Mouse (Mus musculus): ENCODE measurements around the gene S100a3. TPM values are rescaled to one million over a fixed set of nuclear protein-coding genes. Genes with fewer than 3 reads are reported as not detected.

The S100a3 gene
- 1.4 and 5.3 TPM in 2 replicates for total RNA-seq (2014; rRNA removed)
- polyA plus RNA-seq (2015; fragmentation: Nextera tagmentation; extraction: Ambion mirVana) = 1.9 and 2.1 TPM in 2 replicates

- WGBS = 79% methylated on average over 6 of the region's 6 CpGs
- Histone ChIP-seq H3K27ac (peak within 1 kb of the TSS; percentile 32), H3K4me3 (ENCODE audit: low read length) (no peak within 1 kb of the TSS), H3K4me1 (ENCODE audit: insufficient read depth, low read length) (no peaks in the 10 kb centered on the region), H3K9me3 (ENCODE audit: low read length) (no peaks in the 10 kb centered on the region), H3K27me3 (ENCODE audit: insufficient read depth, low read length) (no peaks in the 10 kb centered on the region), H3K4me2 (ENCODE audit: low read depth, low read length) (no peak within 1 kb of the TSS), H3K36me3 (ENCODE audit: insufficient read depth, low read length) (no peaks in the 10 kb centered on the region), H3K9ac (replicated peaks; ENCODE audit: low read length) (no peak within 1 kb of the TSS)
- ATAC-seq (peak; percentile 36; the same call in 1 of the 2 replicates), DNase-seq (ENCODE audit: low spot score) (peak; percentile 30)
- no peak for TF ChIP-seq CTCF (IDR thresholded peaks at IDR 0.05; ENCODE audit: low read depth)
Observed at GRCm38 (mm10) chr3:90560008-90560628, at the start of gene S100a3. S100a3 (plus strand) TSS chr3:90560578.

GRCm38 (mm10) chr3:90512276-90512675 lies 48.1 kb upstream of the S100a3 start:
- no peaks in the 10 kb centered on the region for H3K36me3 ChIP-seq (ENCODE audit: insufficient read depth, low read length)
- ATAC-seq (no peak), DNase-seq (ENCODE audit: low spot score) (no peak)
- TF ChIP-seq CTCF (IDR thresholded peaks at IDR 0.05; ENCODE audit: low read depth) = no peak
- H3K4me3 ChIP-seq (ENCODE audit: low read length) = no peak overlapping the region
- peaks cover 4% of the 10 kb centered on the region for H3K27me3 ChIP-seq (ENCODE audit: insufficient read depth, low read length)
- peaks cover 13% of the 10 kb centered on the region; the same call in 1 of the 2 replicates for H3K4me1 ChIP-seq (ENCODE audit: insufficient read depth, low read length)
- H3K27ac ChIP-seq = no peak overlapping the region
- no peak overlapping the region for H3K4me2 ChIP-seq (ENCODE audit: low read depth, low read length)
- no peak overlapping the region for H3K9ac ChIP-seq (replicated peaks; ENCODE audit: low read length)
- H3K9me3 ChIP-seq (ENCODE audit: low read length) = no peaks in the 10 kb centered on the region
- WGBS = 90% methylated on average over 5 of the region's 5 CpGs

- WGBS = 81% methylated on average over 9 of the region's 9 CpGs
- H3K4me3 ChIP-seq (ENCODE audit: low read length) = no peak overlapping the region
- H3K4me1 ChIP-seq (ENCODE audit: insufficient read depth, low read length) = peaks cover 7% of the 10 kb centered on the region; the same call in 1 of the 2 replicates
- no peak for ATAC-seq
- no peak for TF ChIP-seq CTCF (IDR thresholded peaks at IDR 0.05; ENCODE audit: low read depth)
- H3K4me2 ChIP-seq (ENCODE audit: low read depth, low read length) = peak overlapping the region; percentile 56; the same call in 1 of the 2 replicates
- DNase-seq (ENCODE audit: low spot score) = no peak
- H3K36me3 ChIP-seq (ENCODE audit: insufficient read depth, low read length) = no peaks in the 10 kb centered on the region
- no peak overlapping the region for H3K27ac ChIP-seq
- H3K9me3 ChIP-seq (ENCODE audit: low read length) = no peaks in the 10 kb centered on the region
- H3K27me3 ChIP-seq (ENCODE audit: insufficient read depth, low read length) = peaks cover 4% of the 10 kb centered on the region
- H3K9ac ChIP-seq (replicated peaks; ENCODE audit: low read length) = no peak overlapping the region
Observed at GRCm38 (mm10) chr3:90512948-90513642, 47.3 kb upstream of the S100a3 start.

GRCm38 (mm10) chr3:90513796-90514590 lies 46.4 kb upstream of the S100a3 start, which contains the start of the genes S100a1 and S100a13:
S100a1 (minus strand) TSS chr3:90514392.
S100a13 (plus strand) TSS chr3:90514435.
- peak; percentile 52 for DNase-seq (ENCODE audit: low spot score)
- Histone ChIP-seq H3K4me2 (ENCODE audit: low read depth, low read length) (peak within 1 kb of the TSS; percentile 56), H3K4me3 (ENCODE audit: low read length) (peak within 1 kb of the TSS; percentile 26), H3K36me3 (ENCODE audit: insufficient read depth, low read length) (no peaks in the 10 kb centered on the region), H3K9ac (replicated peaks; ENCODE audit: low read length) (0 out of 2 replicates have a peak within 1 kb of the TSS, but pooled peaks have one; percentile 22), H3K4me1 (ENCODE audit: insufficient read depth, low read length) (peaks cover 7% of the 10 kb centered on the region; the same call in 1 of the 2 replicates), H3K27me3 (ENCODE audit: insufficient read depth, low read length) (peaks cover 4% of the 10 kb centered on the region), H3K9me3 (ENCODE audit: low read length) (no peaks in the 10 kb centered on the region), H3K27ac (peak within 1 kb of the TSS; percentile 42; the same call in 1 of the 2 replicates)
- peak; percentile 37; the same call in 1 of the 2 replicates for ATAC-seq
- 8% methylated on average over 24 of the region's 25 CpGs for WGBS
- peak; percentile 50; the same call in 1 of the 2 replicates for TF ChIP-seq CTCF (IDR thresholded peaks at IDR 0.05; ENCODE audit: low read depth)

DNA sequence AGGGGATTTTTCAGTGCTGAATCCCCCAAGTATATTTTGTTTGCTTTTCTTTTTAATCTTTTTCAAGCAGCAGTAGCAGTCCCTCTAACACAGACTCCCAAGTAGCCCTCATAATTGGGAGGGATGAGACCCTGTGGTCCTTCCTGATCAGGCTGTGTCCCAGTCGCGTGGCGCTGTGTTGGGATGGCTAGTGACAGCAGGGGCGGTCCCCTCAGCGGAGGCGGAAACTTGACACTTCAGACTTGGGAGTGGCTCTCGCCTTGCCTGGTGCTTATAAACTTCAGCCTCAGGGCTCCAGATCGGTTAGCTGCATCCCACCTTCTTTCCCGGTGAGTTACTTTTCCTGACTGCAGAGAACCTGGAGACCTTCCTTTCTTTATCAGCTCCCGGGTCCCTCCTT lies 45.7 kb upstream of the S100a3 start:
- H3K4me3 ChIP-seq (ENCODE audit: low read length) = peak overlapping the region; percentile 26
- H3K27me3 ChIP-seq (ENCODE audit: insufficient read depth, low read length) = peaks cover 4% of the 10 kb centered on the region
- 1% methylated on average over 10 of the region's 10 CpGs for WGBS
- peaks cover 7% of the 10 kb centered on the region; the same call in 1 of the 2 replicates for H3K4me1 ChIP-seq (ENCODE audit: insufficient read depth, low read length)
- TF ChIP-seq CTCF (IDR thresholded peaks at IDR 0.05; ENCODE audit: low read depth) = no peak
- ATAC-seq (peak; percentile 54), DNase-seq (ENCODE audit: low spot score) (peak; percentile 28)
- H3K9ac ChIP-seq (replicated peaks; ENCODE audit: low read length) = 0 out of 2 replicates have a peak overlapping the region, but pooled peaks have one; percentile 13
- H3K36me3 ChIP-seq (ENCODE audit: insufficient read depth, low read length) = no peaks in the 10 kb centered on the region
- H3K27ac ChIP-seq = peak overlapping the region; percentile 42; the same call in 1 of the 2 replicates
- no peaks in the 10 kb centered on the region for H3K9me3 ChIP-seq (ENCODE audit: low read length)
- H3K4me2 ChIP-seq (ENCODE audit: low read depth, low read length) = peak overlapping the region; percentile 56

- peak overlapping the region; percentile 26 for H3K4me3 ChIP-seq (ENCODE audit: low read length)
- no peaks in the 10 kb centered on the region for H3K36me3 ChIP-seq (ENCODE audit: insufficient read depth, low read length)
- DNase-seq (ENCODE audit: low spot score) (no peak), ATAC-seq (no peak)
- peak overlapping the region; percentile 56 for H3K4me2 ChIP-seq (ENCODE audit: low read depth, low read length)
- no peak for TF ChIP-seq CTCF (IDR thresholded peaks at IDR 0.05; ENCODE audit: low read depth)
- H3K27me3 ChIP-seq (ENCODE audit: insufficient read depth, low read length) = peaks cover 4% of the 10 kb centered on the region
- 0 out of 2 replicates have a peak overlapping the region, but pooled peaks have one; percentile 42 for H3K27ac ChIP-seq
- no peaks in the 10 kb centered on the region for H3K9me3 ChIP-seq (ENCODE audit: low read length)
- H3K4me1 ChIP-seq (ENCODE audit: insufficient read depth, low read length) = peaks cover 7% of the 10 kb centered on the region; the same call in 1 of the 2 replicates
- WGBS = 41% methylated on average over 1 of the region's 1 CpGs
- 0 out of 2 replicates have a peak overlapping the region, but pooled peaks have one; percentile 13 for H3K9ac ChIP-seq (replicated peaks; ENCODE audit: low read length)
Observed at GRCm38 (mm10) chr3:90515242-90515641, 45.1 kb upstream of the S100a3 start.
